Mouse (Mus musculus) embryonic facial prominence, embryonic 12.5 days (tissue): Measurements from ENCODE around the gene Pycr1. TPM values are rescaled to one million over a fixed set of nuclear protein-coding genes. Genes with fewer than 3 reads are reported as not detected.

Experiments
- ATAC-seq: fragments of 200-750 bp; cut with Nextera tagmentation; 2 replicates; pipeline ENCODE4 v1.8.0; 2017; ENCODE audit not compliant: insufficient number of reproducible peaks, insufficient read depth, low FRiP score, low TSS enrichment
- H3K27ac ChIP-seq: fragments of 300-500 bp; sonication (generic); 2 replicates; pipeline ENCODE4 v1.5.1; 2016; ENCODE audit warnings: mild to moderate bottlenecking
- H3K27me3 ChIP-seq: fragments of 300-500 bp; sonication (generic); 2 replicates; pipeline ENCODE4 v1.6.1; 2016; ENCODE audit warnings: mild to moderate bottlenecking, moderate library complexity
- H3K36me3 ChIP-seq: fragments of 300-500 bp; sonication (generic); 2 replicates; pipeline ENCODE4 v1.6.1; 2016; ENCODE audit warnings: mild to moderate bottlenecking
- H3K4me1 ChIP-seq: fragments of 300-500 bp; sonication (generic); 2 replicates; pipeline ENCODE4 v1.6.1; 2016
- H3K4me2 ChIP-seq: fragments of 300-500 bp; sonication (generic); replicated peaks from 2 replicates; pipeline ENCODE4 v1.6.1; 2016; ENCODE audit warnings: mild to moderate bottlenecking, moderate library complexity
- H3K4me3 ChIP-seq: fragments of 300-500 bp; sonication (generic); 2 replicates; pipeline ENCODE4 v1.5.1; 2016; ENCODE audit warnings: mild to moderate bottlenecking
- H3K9ac ChIP-seq: fragments of 300-500 bp; sonication (generic); 2 replicates; pipeline ENCODE4 v1.6.1; 2016; ENCODE audit warnings: mild to moderate bottlenecking, moderate library complexity
- H3K9me3 ChIP-seq: fragments of 300-500 bp; sonication (generic); 2 replicates; pipeline ENCODE4 v1.6.1; 2016; ENCODE audit warnings: mild to moderate bottlenecking, moderate library complexity
- WGBS: fragments of 180-500 bp; shearing (Covaris S2); methylation state at CpG from one replicate; pipeline ENCODE4 v1.1.7; 2016; 5-methylcytosine and 5-hydroxymethylcytosine counted together
- microRNA-seq: library from miRNA; unstranded; fragments of <30 nt; microRNA quantifications from one replicate; pipeline ENCODE4, GENCODE M21; 2017
- polyA plus RNA-seq: library from polyadenylated mRNA; unstranded; fragments of >200 nt; fragmentation: Nextera tagmentation; extraction: Ambion mirVana; gene quantifications from 2 replicates; pipeline ENCODE4 v1.2.1, GENCODE M21; 2016

The Pycr1 gene
- polyA plus RNA-seq, 1 experiment from 2014 or later, result 25.3 TPM

- WGBS, result 5% methylated on average over 86 of the region's 99 CpGs
- Histone ChIP-seq H3K9me3 (no peaks in the 10 kb centered on the region), H3K27me3 (no peaks in the 10 kb centered on the region), H3K36me3 (peaks cover 57% of the 10 kb centered on the region), H3K4me2 (peak overlapping the region; percentile 97), H3K27ac (peak overlapping the region; percentile 93), H3K9ac (peak overlapping the region; percentile 100), H3K4me1 (peaks cover 22% of the 10 kb centered on the region), H3K4me3 (peak overlapping the region; percentile 99)
- ATAC-seq, result peak; percentile 42
Measured at GRCm38 (mm10) chr11:120597240-120598235, 46.0 kb downstream of the Pycr1 start.

- ATAC-seq, result no peak
- 93% methylated on average over 6 of the region's 6 CpGs for WGBS
- Histone ChIP-seq H3K27ac (no peak overlapping the region), H3K4me1 (no peaks in the 10 kb centered on the region), H3K9me3 (no peaks in the 10 kb centered on the region; the same call in 1 of the 2 replicates), H3K4me2 (no peak overlapping the region), H3K27me3 (no peaks in the 10 kb centered on the region), H3K9ac (no peak overlapping the region), H3K4me3 (no peak overlapping the region), H3K36me3 (peaks cover 85% of the 10 kb centered on the region)
Measured at GRCm38 (mm10) chr11:120588531-120588930, 55.0 kb downstream of the Pycr1 start.

Small RNA genes within 50 kb of the gene (microRNA-seq; reads per million reads assigned to microRNA genes)
- gene Mir6936, result 1.8 reads per million, percentile 3 among the genes with 10 or more reads in this experiment

Other genes starting within 250 kb of the Pycr1 start
- gene Nploc4, start 206.1 kb downstream of the Pycr1 start, polyA plus RNA-seq, result 48.8 and 52.9 TPM in 2 replicates
- gene Tspan10, start 201.1 kb downstream of the Pycr1 start, polyA plus RNA-seq, result 2.1 and 3.6 TPM in 2 replicates
- gene Pde6g, start 190.3 kb downstream of the Pycr1 start, polyA plus RNA-seq, result 0.28 TPM in 1 of 2 replicates, not detected in the other
- gene Oxld1, start 185.7 kb downstream of the Pycr1 start, polyA plus RNA-seq, result 11.2 and 12.0 TPM in 2 replicates
- 41.8 and 42.2 TPM in 2 replicates for gene Ccdc137, start 185.7 kb downstream of the Pycr1 start, polyA plus RNA-seq
- 62.9 and 64.2 TPM in 2 replicates for gene Arl16, start 176.2 kb downstream of the Pycr1 start, polyA plus RNA-seq
- 126 and 128 TPM in 2 replicates for gene Mrpl12, start 159.2 kb downstream of the Pycr1 start, polyA plus RNA-seq
- 52.6 and 57.4 TPM in 2 replicates for gene Slc25a10, start 151.9 kb downstream of the Pycr1 start, polyA plus RNA-seq
- gene Gcgr, start 113.1 kb downstream of the Pycr1 start, polyA plus RNA-seq, result 1.7 and 2.1 TPM in 2 replicates
- 234 and 242 TPM in 2 replicates for gene Mcrip1, start 94.0 kb downstream of the Pycr1 start, polyA plus RNA-seq
- 0.36 TPM in 1 of 2 replicates, not detected in the other for gene Ppp1r27, start 92.6 kb downstream of the Pycr1 start, polyA plus RNA-seq
- 622 and 637 TPM in 2 replicates for gene P4hb, start 70.5 kb downstream of the Pycr1 start, polyA plus RNA-seq
- gene Arhgdia, start 62.1 kb downstream of the Pycr1 start, polyA plus RNA-seq, result 561 and 568 TPM in 2 replicates
- 683 and 688 TPM in 2 replicates for gene Alyref, start 45.4 kb downstream of the Pycr1 start, polyA plus RNA-seq
- gene Anapc11, start 45.3 kb downstream of the Pycr1 start, polyA plus RNA-seq, result 191 and 198 TPM in 2 replicates
- gene Npb, start 35.3 kb downstream of the Pycr1 start, polyA plus RNA-seq, result 0.99 TPM in 1 of 2 replicates, not detected in the other
- 143 and 147 TPM in 2 replicates for gene Pcyt2, start 25.8 kb downstream of the Pycr1 start, polyA plus RNA-seq
- gene Sirt7, start 18.5 kb downstream of the Pycr1 start, polyA plus RNA-seq, result 29.7 and 30.4 TPM in 2 replicates
- gene Mafg, start 10.2 kb downstream of the Pycr1 start, polyA plus RNA-seq, result 33.6 and 34.8 TPM in 2 replicates
- 0.47 TPM in 1 of 2 replicates, not detected in the other for gene Myadml2, start 4.4 kb upstream of the Pycr1 start, polyA plus RNA-seq
- 5.1 and 6.3 TPM in 2 replicates for gene Notum, start 17.4 kb upstream of the Pycr1 start, polyA plus RNA-seq
- gene Aspscr1, start 29.2 kb upstream of the Pycr1 start, polyA plus RNA-seq, result 131 and 139 TPM in 2 replicates
- 131 TPM in 2 replicates for gene Cenpx, start 70.0 kb upstream of the Pycr1 start, polyA plus RNA-seq
- gene Lrrc45, start 70.2 kb upstream of the Pycr1 start, polyA plus RNA-seq, result 77.5 and 83.7 TPM in 2 replicates
- gene Rac3, start 77.7 kb upstream of the Pycr1 start, polyA plus RNA-seq, result 59.7 and 62.8 TPM in 2 replicates
- gene Dcxr, start 83.5 kb upstream of the Pycr1 start, polyA plus RNA-seq, result 11.5 and 12.3 TPM in 2 replicates
- 5.9 and 6.1 TPM in 2 replicates for gene Cbr2, start 88.3 kb upstream of the Pycr1 start, polyA plus RNA-seq
- 4.2 and 5.8 TPM in 2 replicates for gene Hmga1b, start 119.0 kb upstream of the Pycr1 start, polyA plus RNA-seq
- 47.0 and 47.2 TPM in 2 replicates for gene Rfng, start 140.4 kb upstream of the Pycr1 start, polyA plus RNA-seq
- 243 and 245 TPM in 2 replicates for gene Gps1, start 140.5 kb upstream of the Pycr1 start, polyA plus RNA-seq
- gene Dus1l, start 152.6 kb upstream of the Pycr1 start, polyA plus RNA-seq, result 66.1 and 70.5 TPM in 2 replicates
- gene Fasn, start 180.8 kb upstream of the Pycr1 start, polyA plus RNA-seq, result 74.2 and 77.0 TPM in 2 replicates